Mouse (Mus musculus): ENCODE data around the gene Mill2.

DNA sequence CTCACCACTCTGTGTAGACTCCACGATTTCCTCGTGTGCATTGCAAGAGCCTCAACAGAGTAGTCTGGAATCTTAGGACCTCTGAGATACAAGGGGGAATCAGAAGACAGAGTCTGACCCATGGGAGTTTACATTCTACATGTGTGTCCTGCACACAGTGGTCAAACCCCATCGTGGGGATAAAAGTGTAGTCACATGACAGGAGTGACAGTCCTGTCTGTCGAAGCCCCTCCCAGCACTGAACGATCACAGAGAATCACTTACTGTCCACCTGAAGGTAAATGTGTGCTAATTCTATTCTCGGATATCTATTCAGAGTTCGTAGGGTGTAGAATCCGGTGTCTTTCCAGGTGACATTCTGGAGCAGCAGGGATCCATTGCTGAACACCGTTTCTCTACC, 21.5 kb upstream of the Mill2 start:
- no peak for TF ChIP-seq CTCF (IDR thresholded peaks at IDR 0.05; ENCODE audit: control insufficient read depth, insufficient read depth, insufficient replicate concordance, low read depth, low read length)
- TF ChIP-seq POLR2A (IDR thresholded peaks at IDR 0.05; ENCODE audit: control insufficient read depth, low read depth, low read length) = no peak
